Mouse (Mus musculus) lung, embryonic 14.5 days (tissue): Measurements from ENCODE around the gene Stx3. TPM values are rescaled to one million over a fixed set of nuclear protein-coding genes. Genes with fewer than 3 reads are reported as not detected.

Experiments
- ATAC-seq: fragments of 200-750 bp; cut with Nextera tagmentation; 2 replicates; pipeline ENCODE4 v1.8.0; 2017; ENCODE audit warnings: mild to moderate bottlenecking, moderate TSS enrichment, moderate library complexity; ENCODE audit not compliant: insufficient read depth
- DNase-seq: peaks from one replicate; pipeline ENCODE4 v3.0.0-alpha.2; 2015
- H3K27ac ChIP-seq: fragments of 300-500 bp; sonication (generic); 2 replicates; pipeline ENCODE4 v1.5.1; 2014; ENCODE audit warnings: low read depth, mild to moderate bottlenecking, moderate library complexity
- H3K27me3 ChIP-seq: fragments of 300-500 bp; sonication (generic); 2 replicates; pipeline ENCODE4 v1.6.1; 2014; ENCODE audit warnings: low read length, control low read depth; ENCODE audit not compliant: insufficient read depth
- H3K36me3 ChIP-seq: fragments of 300-500 bp; sonication (generic); 2 replicates; pipeline ENCODE4 v1.6.1; 2014; ENCODE audit warnings: control low read depth; ENCODE audit not compliant: insufficient read depth
- H3K4me1 ChIP-seq: fragments of 300-500 bp; sonication (generic); 2 replicates; pipeline ENCODE4 v1.6.1; 2014; ENCODE audit warnings: antibody characterized with exemption, control low read depth; ENCODE audit not compliant: insufficient read depth
- H3K4me2 ChIP-seq: fragments of 300-500 bp; sonication (generic); 2 replicates; pipeline ENCODE4 v1.6.1; 2014; ENCODE audit warnings: mild to moderate bottlenecking
- H3K4me3 ChIP-seq: fragments of 300-500 bp; sonication (generic); 2 replicates; pipeline ENCODE4 v1.5.1; 2014; ENCODE audit warnings: low read depth, low read length
- H3K9ac ChIP-seq: fragments of 300-500 bp; sonication (generic); 2 replicates; pipeline ENCODE4 v1.6.1; 2014
- H3K9me3 ChIP-seq: fragments of 300-500 bp; sonication (generic); 2 replicates; pipeline ENCODE4 v1.6.1; 2016; ENCODE audit warnings: low read depth, low read length, control low read depth
- CTCF ChIP-seq: IDR thresholded peaks from 2 replicates; pipeline ENCODE4 v1.5.1; 2016; ENCODE audit warnings: antibody characterized with exemption, low read depth
- WGBS: fragments of 180-500 bp; shearing (Covaris S2); extraction: QIAGEN DNeasy Blood & Tissue Kit; methylation state at CpG from one replicate; pipeline ENCODE4 v1.1.7; 2014; 5-methylcytosine and 5-hydroxymethylcytosine counted together
- polyA plus RNA-seq: library from polyadenylated mRNA; unstranded; fragments of >200 nt; fragmentation: Nextera tagmentation; extraction: Ambion mirVana; gene quantifications from 2 replicates; pipeline ENCODE4 v1.2.1, GENCODE M21; 2014

Gene Stx3
- polyA plus RNA-seq, 1 experiment from 2014 or later = 17.2 TPM

DNA sequence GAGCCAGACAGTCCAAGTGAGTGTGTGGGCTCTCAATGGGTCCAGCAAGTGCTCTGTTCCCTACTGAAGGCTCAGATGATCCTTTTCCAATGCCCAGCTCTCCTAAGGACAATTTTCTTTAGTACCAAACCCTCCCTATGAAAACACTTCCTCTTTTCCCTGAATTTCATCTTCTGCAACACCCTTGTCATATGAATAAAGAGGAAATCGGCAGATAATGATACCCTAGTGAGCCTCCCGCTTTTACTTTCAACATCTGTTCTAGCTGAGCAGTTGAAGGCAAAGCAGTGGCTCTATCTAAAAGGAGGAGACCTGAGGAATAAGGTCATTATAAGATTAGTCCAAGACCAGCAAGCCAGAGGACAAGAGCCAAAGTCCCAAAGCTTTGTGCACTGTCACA, 10.8 kb downstream of the Stx3 start:
- Histone ChIP-seq H3K27ac (no peak overlapping the region), H3K4me3 (no peak overlapping the region), H3K4me2 (no peak overlapping the region), H3K9ac (no peak overlapping the region), H3K9me3 (no peaks in the 10 kb centered on the region), H3K27me3 (no peaks in the 10 kb centered on the region), H3K36me3 (no peaks in the 10 kb centered on the region), H3K4me1 (no peaks in the 10 kb centered on the region)
- TF ChIP-seq CTCF = no peak
- DNase-seq (no peak), ATAC-seq (no peak)
- 81% methylated on average over 2 of the region's 2 CpGs for WGBS

DNA sequence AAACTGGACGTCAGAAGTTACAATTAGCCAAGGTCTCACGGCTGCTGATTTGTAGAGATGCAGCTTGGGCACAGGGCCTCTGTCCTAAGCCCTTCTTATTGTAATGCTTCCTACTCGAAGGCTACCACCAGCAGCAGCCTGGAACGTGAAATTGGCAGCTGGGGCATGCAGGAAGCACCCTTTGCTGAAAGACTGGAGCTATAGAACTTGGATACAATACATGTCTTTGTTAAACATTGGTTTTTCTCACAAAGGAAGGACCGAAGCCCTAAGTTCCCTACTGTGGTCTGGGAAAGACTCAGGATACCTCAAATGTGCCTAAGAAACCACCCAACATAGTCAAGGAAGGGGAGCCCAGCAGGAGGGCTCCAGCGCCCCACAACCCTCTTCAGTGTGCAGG, 11.4 kb downstream of the Stx3 start:
- no peak overlapping the region for H3K27ac ChIP-seq
- no peaks in the 10 kb centered on the region for H3K27me3 ChIP-seq
- no peak for DNase-seq
- H3K36me3 ChIP-seq = no peaks in the 10 kb centered on the region
- WGBS = 66% methylated on average over 6 of the region's 6 CpGs
- H3K4me1 ChIP-seq = no peaks in the 10 kb centered on the region
- no peak overlapping the region for H3K4me3 ChIP-seq
- no peaks in the 10 kb centered on the region for H3K9me3 ChIP-seq
- no peak for ATAC-seq
- TF ChIP-seq CTCF = no peak
- no peak overlapping the region for H3K4me2 ChIP-seq
- no peak overlapping the region for H3K9ac ChIP-seq

DNA sequence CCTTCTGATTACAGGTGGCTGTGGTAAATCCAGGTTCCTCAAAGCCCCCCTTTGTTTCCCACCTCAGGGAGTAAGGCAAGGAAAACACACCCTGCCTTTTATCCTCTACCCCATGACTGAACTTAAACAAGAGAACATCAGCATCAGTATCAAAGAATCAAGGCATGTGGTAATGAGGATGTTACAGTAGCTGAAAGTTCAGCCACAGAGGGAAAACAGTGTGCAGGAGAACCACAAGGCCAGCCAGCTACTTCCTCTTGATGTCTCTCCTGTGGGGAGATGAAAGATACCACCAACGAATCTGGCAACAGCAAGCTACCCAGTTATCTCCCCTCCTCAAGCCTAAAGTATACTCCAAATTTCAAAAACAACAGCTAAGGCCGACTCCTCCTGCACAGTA, 12.0 kb downstream of the Stx3 start:
- H3K36me3 ChIP-seq = no peaks in the 10 kb centered on the region
- TF ChIP-seq CTCF = no peak
- no peaks in the 10 kb centered on the region for H3K27me3 ChIP-seq
- no peak overlapping the region for H3K4me2 ChIP-seq
- no peak overlapping the region for H3K27ac ChIP-seq
- no peaks in the 10 kb centered on the region for H3K4me1 ChIP-seq
- H3K9ac ChIP-seq = no peak overlapping the region
- ATAC-seq (no peak), DNase-seq (no peak)
- no peak overlapping the region for H3K4me3 ChIP-seq
- H3K9me3 ChIP-seq = no peaks in the 10 kb centered on the region
- WGBS = 46% methylated on average over 2 of the region's 2 CpGs

DNA sequence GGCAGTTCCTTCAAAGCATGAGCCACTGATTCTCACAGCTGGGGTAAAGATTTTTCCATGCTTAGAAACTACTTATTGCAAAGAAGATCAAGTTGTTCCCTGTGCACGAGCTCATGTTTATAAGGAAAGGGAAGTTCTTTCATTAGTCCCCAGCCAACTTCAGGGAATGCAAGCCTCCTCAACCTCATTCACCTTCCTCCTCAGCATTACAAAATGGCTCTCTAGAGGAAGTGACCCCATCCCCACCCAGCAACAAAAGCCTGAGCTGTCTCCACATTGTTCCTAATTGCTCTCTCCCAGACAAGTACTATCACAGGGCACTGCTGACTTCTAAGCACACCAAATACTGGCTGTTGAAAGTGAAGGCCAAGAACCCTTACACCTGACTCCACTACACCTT, 14.8 kb downstream of the Stx3 start:
- ATAC-seq (no peak), DNase-seq (peak; percentile 5)
- WGBS = 64% methylated on average over 1 of the region's 1 CpGs
- H3K36me3 ChIP-seq = no peaks in the 10 kb centered on the region
- no peaks in the 10 kb centered on the region for H3K4me1 ChIP-seq
- no peak overlapping the region for H3K27ac ChIP-seq
- TF ChIP-seq CTCF = no peak
- H3K9me3 ChIP-seq = no peaks in the 10 kb centered on the region
- H3K4me2 ChIP-seq = no peak overlapping the region
- no peaks in the 10 kb centered on the region for H3K27me3 ChIP-seq
- H3K9ac ChIP-seq = no peak overlapping the region
- H3K4me3 ChIP-seq = no peak overlapping the region

DNA sequence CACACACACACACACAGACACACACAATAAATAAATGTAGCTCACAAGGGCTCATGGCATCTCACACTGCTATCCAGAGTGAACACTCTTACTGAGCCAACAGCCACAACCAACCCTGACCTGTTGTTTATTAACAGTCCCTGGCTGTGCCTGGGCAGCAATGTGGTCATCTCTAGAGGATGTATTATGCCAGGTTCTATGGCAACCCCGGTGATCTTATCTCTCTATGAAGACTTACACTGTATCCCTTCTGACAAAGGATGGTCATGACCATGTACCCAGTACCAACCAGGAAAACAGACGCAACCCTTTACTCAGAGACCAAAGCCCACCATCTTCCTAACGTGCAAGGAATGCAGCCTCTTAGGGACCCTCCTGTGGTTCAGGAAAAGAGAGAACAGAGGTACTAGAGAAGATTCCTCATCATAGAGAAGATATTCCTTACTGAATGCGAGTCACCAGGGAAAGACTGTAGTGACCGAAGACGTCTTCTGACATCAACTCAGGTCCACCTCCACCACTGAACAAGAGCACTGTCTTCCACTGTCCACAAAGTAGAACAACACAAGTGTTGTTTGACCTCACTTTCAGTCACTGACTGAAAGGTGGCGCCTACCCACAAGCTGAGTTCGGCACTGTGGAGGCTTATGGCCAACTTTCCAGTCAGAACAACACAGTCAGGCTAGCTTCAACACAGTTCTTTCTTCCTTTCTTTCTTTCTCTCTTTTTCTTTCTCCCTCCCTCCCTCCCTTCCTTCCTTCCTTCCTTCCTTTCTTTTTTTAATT, 18.5 kb downstream of the Stx3 start:
- WGBS = 68% methylated on average over 8 of the region's 8 CpGs
- no peak for TF ChIP-seq CTCF
- H3K27me3 ChIP-seq = no peaks in the 10 kb centered on the region
- no peak overlapping the region for H3K27ac ChIP-seq
- no peak for ATAC-seq
- H3K9ac ChIP-seq = no peak overlapping the region
- H3K36me3 ChIP-seq = no peaks in the 10 kb centered on the region
- H3K9me3 ChIP-seq = no peaks in the 10 kb centered on the region
- no peak for DNase-seq
- no peak overlapping the region for H3K4me2 ChIP-seq
- no peaks in the 10 kb centered on the region for H3K4me1 ChIP-seq
- no peak overlapping the region for H3K4me3 ChIP-seq

DNA sequence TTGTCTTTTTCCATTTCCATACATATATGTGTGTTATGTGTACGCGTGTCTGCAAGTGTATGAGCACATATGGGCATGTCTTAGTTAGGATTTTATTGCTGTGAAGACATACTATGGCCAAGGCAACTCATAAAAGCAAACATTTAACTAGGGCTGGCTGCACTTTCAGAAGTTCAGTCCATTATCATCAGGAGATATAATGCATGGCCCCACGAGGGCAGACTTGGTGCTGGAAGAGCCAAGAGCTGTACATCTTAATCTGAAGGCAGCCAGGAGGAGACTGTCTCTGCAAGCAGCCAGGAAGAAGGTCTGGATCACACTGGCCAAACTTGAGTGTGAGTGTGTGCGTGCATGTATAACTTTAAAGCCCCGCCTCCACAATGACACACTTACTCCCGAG, 24.8 kb downstream of the Stx3 start:
- no peaks in the 10 kb centered on the region for H3K4me1 ChIP-seq
- no peaks in the 10 kb centered on the region for H3K27me3 ChIP-seq
- H3K27ac ChIP-seq = no peak overlapping the region
- 82% methylated on average over 6 of the region's 6 CpGs for WGBS
- DNase-seq (no peak), ATAC-seq (no peak)
- no peaks in the 10 kb centered on the region for H3K36me3 ChIP-seq
- H3K9me3 ChIP-seq = no peaks in the 10 kb centered on the region
- no peak overlapping the region for H3K4me3 ChIP-seq
- no peak for TF ChIP-seq CTCF
- H3K4me2 ChIP-seq = no peak overlapping the region
- H3K9ac ChIP-seq = no peak overlapping the region

DNA sequence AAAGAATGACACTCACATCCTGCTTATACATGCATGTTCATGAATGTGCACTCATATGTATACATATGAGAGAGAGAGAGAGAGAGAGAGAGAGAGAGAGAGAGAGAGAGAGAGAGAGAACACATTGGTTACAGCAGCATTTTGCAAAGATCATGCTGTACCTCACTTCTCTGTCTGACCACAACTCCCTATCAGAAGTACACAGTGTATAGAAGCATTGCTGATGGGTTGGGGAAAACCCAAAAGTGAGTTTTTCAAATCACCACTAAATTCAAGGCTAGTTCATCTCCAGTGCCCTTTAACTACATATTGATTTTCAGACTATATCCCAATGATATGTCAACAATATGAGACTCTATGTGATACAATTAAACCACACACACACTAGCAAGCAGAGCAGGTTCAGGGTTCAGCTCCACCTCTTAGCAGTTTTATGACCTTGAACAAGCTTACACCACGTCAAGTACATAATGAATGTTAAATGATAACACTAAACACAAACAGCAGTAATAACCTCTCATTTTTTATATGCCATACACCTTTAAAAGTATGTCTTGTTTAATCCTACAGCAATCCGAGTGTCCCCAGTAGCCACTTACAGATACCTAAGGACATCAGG, 25.4 kb downstream of the Stx3 start:
- Histone ChIP-seq H3K27ac (no peak overlapping the region), H3K36me3 (no peaks in the 10 kb centered on the region), H3K4me3 (no peak overlapping the region), H3K9ac (no peak overlapping the region), H3K27me3 (no peaks in the 10 kb centered on the region), H3K4me2 (no peak overlapping the region), H3K4me1 (no peaks in the 10 kb centered on the region), H3K9me3 (no peaks in the 10 kb centered on the region)
- no peak for ATAC-seq
- DNase-seq = no peak
- no peak for TF ChIP-seq CTCF
- 71% methylated on average over 2 of the region's 2 CpGs for WGBS
